Mouse (Mus musculus) cerebellum, postnatal 14 days (tissue): ENCODE data around the gene Rexo5.

Experiments used
- DNase-seq, 2 experiments: peaks; one replicate each; pipeline ENCODE4 v3.0.0; 2021; ENCODE audit warnings: mixed read lengths in 2 of 2

The Rexo5 gene

DNA sequence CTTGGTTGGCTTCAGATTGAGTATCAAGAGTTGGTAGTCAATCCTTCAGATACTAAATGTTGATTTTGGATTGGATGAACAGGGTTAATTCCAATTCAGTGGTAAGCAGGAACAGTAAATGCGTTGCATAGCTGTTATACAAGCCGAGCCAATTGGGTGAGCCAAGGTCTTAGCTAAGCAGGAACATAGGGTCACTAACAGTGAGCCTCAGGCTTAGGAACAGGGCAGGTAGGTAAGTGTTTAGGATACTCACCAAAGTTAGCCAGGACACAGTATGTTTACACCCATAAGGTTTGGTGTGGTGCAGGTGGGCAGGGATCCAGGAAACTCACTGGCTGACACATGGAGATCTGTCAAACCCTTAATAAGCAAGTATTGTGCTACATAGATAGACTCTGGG, 53.6 kb downstream of the Rexo5 start:
- DNase-seq: no peak

DNA sequence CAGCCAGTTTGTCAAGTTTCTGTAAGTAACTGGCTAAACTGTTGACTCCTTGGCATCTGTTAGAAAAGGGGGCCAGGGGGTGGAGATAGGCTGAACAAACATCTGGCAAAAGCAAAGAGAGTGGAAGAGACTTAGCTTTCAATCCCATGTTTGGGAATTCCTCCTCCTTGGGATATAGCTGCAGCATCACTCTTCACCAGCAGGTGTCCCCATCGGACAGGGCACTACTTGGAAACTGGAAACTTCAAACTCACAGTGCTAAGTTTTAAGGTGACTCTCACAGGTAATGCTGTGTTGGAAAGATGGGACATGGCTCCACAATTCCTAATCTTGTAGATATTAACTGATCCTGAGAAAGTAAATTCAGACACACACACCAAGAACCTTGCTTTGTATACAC, 55.3 kb downstream of the Rexo5 start:
- DNase-seq: peak; percentile 85 to 88

DNA sequence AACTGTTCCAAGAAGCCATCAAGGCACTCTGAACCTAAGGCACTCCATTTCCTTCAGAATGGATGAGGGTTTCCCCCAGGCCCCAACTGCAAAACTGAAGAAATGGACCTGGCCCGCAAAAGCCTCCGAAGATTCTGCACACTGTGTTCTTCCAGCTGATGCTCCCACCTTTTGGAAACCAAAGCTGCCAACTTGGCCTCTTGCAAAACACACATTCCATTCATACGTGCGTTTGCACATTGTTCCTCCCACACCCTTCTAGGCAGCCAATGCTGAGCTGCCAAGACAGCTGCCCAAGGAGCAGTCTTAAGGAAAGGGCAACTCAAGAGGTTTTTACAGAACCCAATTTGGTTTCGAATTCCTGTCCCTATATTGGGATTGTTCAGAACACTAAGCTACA, 56.9 kb downstream of the Rexo5 start:
- no peak for DNase-seq

DNA sequence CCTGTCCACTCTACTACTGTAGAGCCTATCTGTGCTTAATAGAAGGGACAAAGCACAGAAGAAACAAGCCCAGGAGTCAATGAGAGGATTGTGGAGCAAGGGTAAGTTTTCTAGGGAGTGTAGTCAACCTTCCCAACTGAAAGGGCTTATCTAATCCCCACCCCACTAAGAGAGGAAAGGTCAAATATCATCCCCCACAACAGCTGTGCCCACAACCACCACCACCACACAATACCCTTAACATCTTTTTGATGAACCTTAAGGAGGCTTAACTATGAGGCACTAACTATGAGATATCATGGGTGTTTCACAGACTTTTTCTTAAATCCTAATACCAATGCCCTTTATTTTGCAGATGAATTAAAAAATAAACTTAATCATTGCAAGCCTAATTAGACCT, 58.7 kb downstream of the Rexo5 start:
- DNase-seq: no peak

DNA sequence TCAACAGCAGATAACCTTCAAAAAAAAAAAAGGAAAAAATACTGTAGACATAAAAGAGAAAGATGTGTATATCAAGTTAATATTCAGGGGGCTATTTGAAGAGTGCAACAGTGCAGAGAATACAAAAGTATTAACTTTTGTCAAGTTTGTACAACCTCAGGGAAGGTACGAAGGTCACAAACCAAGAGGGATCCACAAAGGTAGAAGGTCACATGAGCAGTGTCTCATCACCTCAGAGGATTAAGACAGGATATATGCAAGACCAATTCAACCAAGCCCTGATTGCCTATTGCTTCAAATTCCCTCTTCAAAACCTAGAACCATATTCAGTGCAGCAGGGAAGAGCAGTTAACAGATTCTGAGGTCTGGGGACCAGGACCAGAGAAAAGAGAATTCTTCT, 59.4 kb downstream of the Rexo5 start:
- no peak for DNase-seq

DNA sequence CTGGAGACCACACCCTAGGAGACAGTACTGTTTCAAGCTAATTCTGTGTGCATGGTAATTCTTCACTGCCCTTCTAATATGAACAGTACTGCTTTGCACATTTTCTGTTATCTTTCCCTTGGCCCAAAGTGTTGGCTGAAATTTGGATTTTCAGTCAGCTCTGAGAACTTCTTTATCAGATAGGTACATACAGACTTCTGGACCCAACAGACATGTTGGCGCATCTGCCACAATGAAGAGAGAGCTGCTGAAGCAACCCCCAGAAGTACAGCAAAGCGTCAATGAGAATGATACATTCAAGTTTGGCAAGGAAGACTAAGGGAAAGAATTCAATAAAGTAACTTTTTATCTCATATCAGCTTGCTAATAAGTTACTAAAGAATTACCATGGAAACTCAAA, 60.6 kb downstream of the Rexo5 start:
- no peak for DNase-seq

DNA sequence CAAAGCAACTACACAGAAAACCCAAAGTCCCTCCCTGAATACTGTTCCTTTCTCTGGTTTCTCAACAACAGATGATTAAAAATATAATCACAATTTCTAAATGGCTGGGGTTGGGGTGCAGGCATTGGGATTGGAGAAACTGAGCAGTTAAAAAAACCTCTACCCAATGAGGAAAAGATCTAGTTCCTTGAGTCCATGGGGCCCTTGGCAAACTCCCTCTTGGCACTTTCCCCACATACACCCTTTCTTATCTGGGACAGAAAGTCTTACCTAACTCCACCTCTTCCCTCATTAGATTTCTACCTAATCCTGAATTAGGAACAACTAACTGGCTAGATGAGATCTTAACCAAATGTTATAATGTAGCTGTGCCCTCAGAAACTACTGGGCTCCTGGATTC, 61.2 kb downstream of the Rexo5 start:
- no peak for DNase-seq

DNA sequence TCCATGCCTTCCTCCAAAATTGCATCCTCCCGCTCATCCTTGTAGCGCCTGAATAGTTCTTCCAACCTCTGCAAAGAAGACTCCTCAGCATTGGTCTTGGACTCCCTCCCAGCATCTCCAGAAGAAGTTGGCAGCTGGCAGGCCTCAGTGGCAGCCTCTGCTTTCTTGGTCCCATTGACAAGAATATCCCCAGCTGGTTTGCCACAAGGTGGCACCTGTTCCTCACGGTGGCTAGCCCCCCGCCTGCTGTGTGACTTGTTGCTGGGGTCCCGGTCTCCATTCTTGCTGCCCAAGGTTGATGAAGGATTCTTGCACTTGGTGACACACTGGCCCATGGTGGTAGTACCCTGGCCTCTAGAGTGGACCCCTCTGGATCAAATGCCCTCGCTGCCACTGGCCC, 65.7 kb downstream of the Rexo5 start:
- DNase-seq: peak in 1 of 2 experiments; percentile 32

DNA sequence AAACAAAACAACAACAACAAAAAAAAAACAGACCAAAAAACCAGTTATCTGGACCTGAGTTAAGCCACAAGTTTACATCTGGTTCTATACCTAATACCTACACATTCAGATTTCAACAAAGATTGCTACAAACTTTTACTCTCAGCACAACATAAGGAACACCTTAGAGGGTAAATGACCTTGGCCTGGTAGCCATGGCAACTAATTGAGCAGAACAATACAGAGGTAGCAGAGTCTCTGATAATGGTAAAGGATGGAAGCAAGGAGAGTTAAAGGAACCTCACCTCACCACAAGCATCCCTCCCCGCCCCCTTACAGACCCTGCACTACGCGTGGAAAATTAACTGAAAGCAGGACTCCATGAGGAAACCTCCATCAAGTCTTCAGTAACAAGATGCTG, 66.3 kb downstream of the Rexo5 start:
- no peak for DNase-seq

DNA sequence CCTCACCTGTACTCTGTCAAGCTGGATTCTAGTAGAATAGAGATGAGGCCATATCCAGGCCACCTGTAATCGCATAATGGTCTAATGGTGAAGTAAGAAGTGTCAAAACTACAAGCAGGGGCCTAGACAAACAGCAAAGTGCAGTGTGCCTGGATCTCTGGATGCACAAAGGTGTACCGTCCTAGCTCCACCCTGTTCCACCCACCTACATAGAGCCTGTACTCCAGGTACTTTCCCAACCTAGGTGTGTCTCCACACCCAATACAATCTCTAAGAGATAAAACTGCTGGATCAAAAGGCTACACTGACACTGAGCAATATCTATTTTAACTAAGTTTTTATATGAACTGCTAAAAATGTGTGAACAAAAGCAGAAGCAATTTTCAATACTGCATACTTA, 66.7 kb downstream of the Rexo5 start:
- no peak for DNase-seq

DNA sequence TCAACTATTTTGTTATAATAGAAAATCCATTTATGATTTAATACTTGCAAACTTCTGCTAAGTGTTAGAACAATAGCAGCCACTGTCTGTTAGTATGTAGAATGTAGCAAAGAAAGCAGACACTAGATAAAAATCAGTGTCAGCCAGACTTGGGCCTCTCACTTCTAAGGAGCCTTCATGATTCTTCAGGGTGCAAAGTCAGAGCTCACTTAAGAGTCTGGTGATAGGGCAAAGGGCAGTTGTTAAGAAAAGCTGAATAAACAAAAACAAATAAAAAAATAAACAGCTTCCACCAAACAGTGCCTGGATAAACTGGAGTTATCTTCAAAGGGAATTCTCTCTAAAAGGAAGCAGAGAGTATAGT, 67.1 kb downstream of the Rexo5 start:
- DNase-seq: no peak

DNA sequence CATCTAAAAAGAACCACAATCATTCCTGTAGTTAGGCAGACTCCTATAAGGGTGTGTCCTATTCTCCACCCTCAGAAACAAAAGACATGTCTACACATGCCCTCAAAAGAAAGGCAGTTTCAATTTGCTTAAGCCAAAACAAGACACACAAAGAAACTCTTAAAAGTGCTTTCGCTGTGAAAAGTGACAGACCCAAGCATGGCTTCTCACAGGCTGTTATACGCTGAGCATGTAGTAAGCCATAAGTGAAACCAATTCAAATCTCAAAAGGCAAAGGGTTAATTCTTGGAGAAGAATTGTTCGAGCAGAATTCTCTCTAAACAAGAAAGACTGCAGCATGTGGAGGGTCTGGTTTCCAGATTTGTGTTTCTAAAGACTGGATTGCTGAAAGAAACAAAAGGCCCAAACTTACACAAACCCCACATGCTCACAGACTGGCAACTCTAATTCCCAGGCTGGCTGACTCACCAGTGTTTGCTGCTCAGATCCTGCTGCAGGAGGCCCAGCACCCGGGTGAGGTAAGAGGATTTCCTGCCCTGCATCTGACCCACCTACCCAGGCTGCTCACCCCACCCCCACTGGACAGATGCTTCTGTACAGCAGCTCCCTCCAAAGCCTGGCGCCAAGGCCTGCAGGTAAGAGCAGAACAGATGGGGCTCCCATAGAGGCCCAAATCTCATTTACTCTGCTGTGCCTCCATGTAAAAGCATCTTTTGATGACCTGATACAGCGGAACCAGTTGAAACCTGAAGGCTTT, 67.7 kb downstream of the Rexo5 start:
- peak; percentile 31 to 55 for DNase-seq

DNA sequence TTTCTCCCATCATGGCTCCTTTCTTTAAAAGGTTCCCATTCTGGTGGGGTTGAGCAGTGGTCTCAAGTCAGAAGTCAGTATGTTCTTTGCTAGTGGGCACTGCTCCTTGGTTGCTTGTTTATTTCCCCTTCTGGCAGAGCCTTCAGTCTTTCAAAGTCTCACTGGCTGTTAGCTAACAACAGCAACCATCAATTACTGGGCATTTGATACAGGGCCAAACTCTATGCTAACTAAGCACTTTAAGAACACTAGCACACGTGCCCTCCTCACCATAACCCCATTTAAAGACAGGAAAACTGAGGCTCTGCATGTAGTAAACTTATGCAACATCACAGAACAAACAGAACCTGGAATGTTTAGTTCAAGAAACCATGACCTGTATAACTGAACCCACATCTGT, 68.4 kb downstream of the Rexo5 start:
- no peak for DNase-seq

DNA sequence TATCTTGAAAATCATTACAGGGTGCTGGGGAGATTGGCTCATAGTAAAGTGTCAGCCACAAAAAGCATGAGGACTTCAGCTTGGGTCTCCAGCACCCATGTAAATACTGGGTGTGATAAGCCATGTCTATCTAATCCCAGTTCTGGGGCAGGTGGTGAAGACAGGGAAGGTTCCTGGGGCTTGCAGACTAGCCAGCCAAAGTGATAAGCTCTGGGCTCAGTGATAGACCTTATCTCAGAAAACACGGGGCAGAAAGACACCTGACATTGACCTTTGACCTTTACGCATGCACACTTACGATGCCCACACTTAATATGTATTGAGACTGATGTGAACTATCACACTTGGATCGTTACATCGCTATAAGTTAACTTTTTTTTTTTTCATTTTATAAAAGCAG, 70.7 kb downstream of the Rexo5 start:
- DNase-seq: no peak

DNA sequence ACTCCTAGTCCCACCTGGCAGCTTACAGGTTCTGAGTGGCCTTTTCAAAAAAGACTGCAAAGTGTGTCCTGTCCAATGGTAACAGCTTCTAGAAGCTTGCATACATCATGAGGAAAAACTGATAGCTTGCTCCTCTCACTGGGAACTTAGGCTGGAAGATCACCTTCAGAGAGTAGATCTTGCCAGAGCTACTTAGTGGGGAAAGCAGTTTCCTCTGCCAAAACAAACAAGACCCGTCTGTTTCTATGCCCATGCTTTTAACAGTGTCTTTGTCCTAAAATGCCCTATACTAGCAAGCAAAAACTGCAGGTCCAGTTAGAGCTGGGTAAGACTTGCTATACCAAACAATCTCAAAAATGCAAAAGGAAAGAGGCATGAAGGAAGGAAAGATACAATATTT, 72.3 kb downstream of the Rexo5 start:
- DNase-seq: peak in 1 of 2 experiments; percentile 31

DNA sequence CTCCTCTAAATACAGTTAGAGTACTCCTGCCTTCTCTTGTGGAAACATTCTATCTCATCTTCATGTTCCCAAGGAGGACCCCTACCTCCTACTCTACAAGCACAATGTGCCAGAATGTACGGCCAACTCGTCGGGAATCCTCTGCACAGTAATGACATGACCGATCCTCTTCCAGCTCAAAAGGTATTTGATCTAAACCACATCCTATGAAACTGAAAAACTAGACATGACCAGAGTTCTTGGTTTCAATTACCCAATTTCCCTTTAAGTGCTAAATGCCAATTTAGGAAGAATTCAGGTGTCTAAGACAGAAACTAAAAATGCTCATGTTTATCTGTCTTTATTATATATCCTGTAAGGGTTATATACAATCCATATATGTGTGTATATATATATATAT, 78.4 kb downstream of the Rexo5 start:
- DNase-seq: no peak

DNA sequence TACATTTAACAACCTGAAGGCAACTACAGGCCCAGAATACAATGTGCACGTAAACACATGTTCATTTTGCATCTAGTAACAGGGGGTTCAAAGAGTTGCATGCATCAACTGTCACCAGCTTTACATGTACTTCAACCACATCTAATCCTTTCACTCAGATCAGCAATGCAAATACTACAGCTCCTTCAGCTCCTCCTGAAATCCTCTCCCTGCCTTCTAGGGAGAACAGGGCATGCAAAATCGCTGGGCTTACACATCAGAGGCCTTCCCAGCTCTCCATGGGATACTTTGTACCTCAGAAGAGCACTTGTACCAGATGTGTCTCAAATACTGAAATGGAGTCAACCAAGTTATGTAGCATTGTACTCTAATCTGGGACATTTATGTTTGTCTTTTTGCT, 79.2 kb downstream of the Rexo5 start:
- no peak for DNase-seq

DNA sequence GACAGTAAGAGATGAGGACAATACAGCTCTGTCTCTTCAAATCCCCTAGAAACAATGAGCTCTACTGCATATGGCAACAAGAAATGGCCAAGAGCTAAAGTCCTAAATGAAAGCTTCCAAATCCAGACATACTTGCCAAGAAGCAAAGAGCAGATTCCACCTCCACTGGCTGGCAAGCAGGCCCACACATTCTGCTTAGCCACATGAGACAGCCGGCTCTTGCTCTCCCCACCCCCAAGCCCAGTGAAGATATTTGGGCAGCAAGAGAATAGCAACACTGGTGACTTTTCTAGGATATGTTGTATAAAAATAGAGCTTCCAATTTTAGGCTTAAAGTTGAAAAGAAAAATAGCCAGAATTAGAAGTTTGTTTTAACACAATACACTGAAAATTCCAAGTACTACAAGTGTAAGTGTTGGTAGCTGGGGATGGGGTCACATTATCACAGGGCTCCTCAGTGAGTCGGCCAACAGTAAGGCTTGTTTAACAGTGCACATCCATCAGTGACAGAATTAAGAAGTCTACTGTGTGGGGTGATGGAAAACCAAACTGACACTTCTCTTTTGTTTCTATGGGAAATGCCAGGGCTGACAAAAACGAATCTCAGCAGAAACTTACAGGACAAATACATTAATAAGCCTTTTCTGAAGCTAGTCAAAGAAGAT, 82.1 kb downstream of the Rexo5 start:
- peak; percentile 66 to 73 for DNase-seq

DNA sequence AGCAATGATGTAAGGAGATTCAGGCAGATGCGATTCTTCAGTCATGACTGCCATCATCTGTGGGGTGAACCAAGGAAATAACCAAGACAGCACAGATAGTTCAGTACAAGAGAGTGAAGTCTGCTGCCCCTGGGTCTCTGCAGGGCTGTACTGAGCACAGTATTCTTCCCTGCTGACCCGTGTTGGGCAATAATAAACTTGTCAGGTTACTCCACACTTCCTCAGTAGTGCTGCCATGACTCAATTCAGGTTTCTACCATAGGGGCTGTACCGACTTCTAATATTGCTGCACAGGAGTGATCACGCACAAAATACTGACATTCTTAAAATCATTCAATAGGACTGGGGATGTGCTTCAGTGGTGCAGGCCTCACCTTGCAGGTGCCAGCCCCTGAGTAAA, 85.4 kb downstream of the Rexo5 start:
- no peak for DNase-seq

DNA sequence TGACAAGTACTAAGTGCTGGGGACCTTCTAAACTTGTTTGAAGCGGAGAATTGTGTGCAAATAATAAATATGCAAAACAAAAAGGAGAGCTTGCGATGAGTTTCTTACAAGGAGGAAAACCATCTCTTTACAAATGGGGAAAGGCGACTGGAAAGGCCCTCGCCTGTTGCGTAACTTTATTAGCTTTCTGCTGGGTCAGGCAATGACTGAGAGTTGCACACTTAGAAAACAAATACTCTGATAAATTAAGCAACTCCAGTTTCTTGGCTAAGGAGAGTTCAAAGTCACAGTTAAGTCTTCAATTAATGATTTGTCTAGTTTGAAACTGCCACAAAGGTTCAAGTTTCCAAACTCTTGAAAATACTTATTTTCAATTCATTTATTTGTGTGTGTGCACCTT, 86.5 kb downstream of the Rexo5 start:
- no peak for DNase-seq

DNA sequence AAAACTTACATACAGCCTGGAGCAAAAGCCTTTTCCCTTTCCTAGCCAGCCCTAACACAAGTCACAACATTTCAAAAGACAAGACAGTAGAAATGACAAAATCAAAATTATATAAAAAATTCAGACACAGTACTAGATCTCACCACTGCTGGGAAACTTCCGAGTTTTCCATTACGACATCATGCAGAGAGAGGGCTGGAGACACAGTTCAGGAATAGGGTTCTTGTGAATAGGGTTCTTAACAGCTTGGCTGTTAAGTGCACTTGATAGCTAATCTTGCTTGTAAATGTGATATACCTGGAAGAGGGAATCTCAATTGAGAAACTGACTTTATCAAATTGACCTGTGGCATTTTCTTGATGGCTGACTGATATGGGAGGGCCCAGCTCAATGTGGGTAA, 87.4 kb downstream of the Rexo5 start:
- DNase-seq: no peak

DNA sequence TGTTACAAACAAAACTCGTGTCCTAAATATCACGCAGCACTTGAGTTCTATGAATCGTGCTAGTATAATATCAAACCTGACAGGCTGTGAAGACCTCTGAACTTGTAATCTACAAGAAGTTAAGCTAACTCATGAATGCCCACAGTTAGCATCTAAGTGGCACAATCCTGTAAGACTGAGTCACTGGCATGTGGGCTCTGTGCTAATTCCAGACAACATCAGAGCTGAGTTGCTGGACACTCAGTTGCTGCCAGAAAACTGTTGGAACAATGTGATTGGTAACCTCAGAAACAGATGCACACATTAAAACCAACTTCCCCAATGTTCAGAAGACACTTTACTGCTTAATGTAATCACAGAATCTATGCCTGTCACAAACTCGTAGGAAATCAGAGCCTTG, 94.1 kb downstream of the Rexo5 start:
- no peak for DNase-seq

DNA sequence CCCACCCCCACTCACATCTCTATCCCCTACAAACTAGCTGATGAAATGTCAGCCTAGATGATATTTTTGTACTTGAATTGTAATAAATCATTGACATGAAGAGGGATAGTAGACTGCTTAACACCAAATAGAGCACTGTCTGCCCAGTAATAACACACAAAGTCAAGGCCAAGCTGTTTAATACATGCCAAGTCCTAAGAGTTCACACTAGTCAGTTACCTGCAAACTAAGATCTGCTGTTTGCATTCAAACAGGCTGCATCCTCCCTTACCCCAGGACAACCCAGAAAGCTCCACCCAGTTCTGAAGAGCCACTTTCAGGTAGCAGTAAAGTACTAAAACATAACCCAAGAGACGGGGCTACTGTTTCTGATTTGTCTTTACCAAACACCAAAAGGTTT, 98.4 kb downstream of the Rexo5 start:
- no peak for DNase-seq

DNA sequence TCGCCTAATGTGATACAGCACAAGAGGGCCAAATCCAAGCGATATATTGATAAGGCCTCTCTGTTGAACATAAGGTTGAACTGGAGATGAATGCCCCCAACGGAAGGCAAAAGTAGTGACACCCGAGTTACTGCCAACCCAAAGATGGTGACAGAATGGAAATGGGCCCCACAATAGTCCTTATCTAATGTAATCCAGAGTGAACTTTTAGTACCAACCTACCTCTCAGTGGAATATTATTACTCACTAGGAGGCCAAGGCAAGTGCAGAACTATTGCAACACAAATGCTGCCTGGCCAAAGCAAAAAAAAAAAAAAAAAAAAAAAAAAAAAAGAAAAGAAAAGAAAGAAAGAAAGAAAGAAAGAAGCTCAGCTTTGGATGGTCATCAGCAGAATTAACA, 98.9 kb downstream of the Rexo5 start:
- no peak for DNase-seq
